Mouse (Mus musculus): Measurements from ENCODE around the gene Adprhl2.

Adprhl2 gene

DNA sequence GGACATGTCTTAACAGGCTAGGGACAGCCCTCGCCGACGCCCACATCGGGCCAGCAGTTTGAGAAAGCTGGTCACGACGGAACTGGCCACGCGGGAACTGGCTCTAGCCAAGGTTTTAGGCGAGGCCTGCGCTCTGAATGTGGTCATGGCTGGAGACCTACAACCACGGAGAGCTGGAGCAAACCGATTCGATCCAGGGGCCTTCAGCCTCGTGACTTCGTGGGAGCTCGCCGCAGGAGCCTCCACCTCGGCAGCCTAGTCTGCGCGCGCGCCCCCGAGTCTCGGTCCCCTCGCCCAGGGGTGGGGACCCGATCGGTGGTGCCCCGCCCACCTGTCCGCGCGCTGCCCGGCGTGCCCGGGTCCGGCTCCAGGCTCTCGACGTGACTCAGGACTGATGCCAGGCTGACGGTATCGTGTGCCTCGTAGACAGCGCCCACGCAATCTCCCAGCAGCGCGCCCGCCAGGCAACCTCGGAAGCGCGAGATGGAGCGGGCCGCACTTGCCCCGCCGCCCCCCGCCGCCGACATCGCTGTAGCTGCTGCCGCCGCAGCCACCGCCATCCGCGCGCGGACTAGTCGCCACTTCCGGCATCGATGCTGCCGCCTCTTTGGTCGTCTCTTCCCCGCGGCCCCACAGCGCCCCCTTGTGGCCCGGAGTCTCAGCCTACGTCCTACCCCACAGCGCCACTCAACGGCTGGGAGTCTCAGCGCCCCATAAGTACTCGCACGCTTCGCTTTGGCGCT lies at the start of gene Adprhl2:
Gene Adprhl2 (minus strand): TSS at position 593 of the 743 bp plus-strand sequence.
- DNase-seq (ENCODE audit: low read depth, low spot score), result peak; percentile 96

DNA sequence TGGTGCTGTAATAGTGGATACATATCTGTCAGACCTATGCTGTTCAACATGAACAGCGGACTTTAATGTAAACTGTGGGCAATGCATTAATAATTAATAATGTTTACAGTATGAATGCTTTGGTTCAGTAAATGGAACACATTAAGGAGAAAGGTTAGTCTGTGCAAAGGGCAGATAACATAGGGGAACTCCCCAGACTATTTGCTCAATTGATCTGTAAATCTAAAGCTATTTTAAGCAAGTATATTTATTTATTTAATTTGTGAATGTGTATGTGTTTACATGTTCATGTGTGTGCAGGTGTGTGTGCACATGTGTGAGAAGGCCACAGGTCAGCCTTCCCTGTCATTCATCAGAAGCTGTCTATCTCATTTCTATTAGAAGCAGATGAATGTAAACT lies 38.6 kb upstream of the Adprhl2 start:
- DNase-seq (ENCODE audit: low read depth, low spot score), result no peak

DNA sequence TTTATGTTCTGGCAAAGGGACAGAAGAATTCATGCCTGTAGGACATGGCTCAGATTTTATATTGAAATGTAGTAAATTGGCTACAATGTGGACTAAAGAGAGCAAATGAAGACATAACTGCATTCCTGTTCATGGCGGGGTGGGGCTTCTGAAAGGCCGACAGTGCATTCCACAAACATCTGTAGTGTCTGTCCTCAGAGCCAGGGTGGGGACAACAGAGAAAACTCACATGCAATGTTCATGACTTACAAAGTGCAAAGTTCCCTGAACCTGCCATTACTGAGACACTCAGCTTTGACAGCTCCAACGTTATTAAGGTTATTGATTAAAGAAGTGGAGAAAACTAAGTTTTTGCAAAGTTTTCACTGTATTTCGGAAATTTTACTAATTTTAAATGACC lies 21.9 kb upstream of the Adprhl2 start:
- DNase-seq (ENCODE audit: low read depth, low spot score), result no peak

DNA sequence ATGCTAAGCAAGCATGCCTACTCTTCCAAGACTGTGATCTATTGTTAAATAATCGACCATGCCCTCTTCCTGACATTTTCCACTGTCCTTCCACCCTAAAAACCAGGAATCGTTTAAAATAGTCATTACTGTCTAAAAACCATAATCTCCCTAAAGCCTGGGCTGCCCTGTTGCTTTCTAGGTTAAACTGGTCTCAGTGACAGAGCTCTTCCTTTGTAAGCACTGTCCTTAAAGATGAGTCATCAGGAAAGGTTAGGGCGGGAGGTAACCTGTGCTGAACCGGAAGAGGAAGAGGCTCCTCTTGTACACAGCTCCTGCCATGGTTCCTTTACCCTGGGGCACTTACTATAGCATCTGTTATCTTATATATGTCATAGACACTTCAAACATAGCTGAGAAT lies 18.0 kb upstream of the Adprhl2 start:
- no peak for DNase-seq (ENCODE audit: low read depth, low spot score)

DNA sequence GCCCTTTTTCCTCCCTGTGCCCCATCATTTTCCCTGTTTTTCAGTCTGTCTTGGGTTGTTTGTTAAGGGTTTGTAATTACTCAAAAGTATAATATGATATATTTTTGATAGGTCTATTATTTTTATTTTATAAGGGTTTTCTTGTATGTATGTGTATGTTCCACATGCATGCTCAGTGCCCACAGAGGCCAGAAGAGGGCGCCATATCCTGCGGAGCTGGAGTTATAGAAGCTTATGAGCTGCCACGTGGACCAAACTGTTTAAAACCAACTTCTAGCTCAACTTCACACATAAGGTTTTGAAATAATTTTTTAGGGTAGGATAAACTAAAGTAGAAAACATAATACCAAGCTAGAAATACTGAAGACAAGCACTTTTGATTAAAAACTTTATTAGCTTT lies 10.9 kb upstream of the Adprhl2 start:
- no peak for DNase-seq (ENCODE audit: low read depth, low spot score)

DNA sequence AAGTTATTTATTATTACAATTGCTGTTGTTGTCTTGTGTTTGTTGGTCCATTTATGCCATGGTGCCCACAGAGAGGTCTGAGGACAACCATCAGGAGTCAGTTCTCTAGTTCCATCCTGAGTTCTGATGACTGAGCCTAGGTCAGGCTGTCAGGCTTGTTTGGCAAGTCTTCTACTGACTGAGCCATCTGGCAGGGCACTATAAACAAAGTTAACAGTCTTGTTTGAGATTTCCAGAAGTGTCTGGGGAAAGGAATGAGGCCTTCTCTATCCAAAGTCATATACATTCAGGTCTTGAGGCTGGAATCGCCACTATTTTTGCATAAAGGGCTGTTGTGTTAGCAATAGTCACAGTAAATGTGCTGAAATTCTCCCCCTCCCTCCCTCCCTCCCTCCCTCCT lies 10.2 kb upstream of the Adprhl2 start:
- DNase-seq (ENCODE audit: low read depth, low spot score), result no peak

DNA sequence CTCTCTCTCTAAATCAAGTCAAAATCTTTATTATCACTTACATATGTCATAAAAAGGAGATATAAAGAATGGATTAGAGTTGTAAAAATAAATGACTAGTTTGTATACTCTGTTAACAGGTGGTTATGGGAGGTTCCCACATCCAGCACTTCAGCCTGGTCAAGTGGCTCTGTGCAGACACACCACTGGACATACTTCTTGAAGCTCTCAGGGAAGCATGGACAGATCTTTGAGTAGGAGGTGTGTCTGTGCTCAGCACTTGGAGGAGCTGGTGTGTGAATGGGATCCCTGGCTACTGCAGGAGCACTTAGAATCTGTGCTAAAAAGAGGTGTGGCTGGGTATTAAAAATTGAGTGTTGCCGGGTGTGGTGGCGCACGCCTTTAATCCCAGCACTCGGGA lies 8.8 kb upstream of the Adprhl2 start:
- no peak for DNase-seq (ENCODE audit: low read depth, low spot score)

DNA sequence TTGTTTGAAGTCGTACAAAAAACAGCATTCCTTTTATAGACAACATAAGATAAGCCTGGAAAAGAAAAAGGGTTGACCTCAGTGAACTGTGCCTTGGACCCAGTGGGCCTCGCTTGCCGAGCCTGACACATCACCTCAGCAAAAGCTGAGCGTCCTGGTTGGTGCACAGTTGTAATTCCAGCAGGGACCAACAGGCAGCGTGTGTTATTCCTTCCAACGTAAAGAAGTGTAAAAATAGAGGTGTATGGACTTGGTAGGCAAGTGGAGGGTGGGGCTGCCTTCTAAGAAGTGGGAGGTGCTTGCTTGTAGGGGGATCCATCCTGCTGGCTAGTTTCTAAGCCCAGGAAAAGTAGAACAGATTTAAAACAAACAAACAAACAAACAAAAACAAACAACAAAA lies 4.5 kb upstream of the Adprhl2 start:
- no peak for DNase-seq (ENCODE audit: low read depth, low spot score)

DNA sequence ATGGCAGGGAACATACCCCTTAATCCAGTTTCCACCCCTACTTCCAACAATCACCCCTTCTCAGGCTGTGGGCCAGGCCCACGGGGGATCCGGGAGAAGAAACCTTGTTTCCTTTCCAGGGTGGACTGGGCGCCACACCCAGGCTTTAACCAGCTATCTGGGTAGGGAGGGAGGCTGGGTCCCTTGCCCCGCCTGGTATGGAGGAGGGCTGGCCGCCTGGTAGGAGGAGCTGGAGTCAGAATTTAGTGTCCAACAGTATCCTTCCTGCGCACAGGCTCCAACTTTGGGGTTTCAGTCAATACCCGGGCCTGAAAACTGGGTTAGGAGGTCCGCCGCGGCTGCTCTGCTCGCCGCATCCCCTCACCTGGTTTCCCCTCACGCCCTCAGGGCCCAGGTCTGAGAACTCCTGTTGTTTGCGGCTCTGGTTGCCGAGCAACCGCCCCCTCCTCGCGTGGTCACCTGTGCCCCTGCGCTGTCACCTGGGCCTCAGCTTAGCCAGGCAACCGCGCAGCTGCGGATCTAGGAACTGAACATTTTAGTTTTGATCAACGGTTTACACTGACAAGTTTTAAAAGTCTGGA lies 3.9 kb upstream of the Adprhl2 start, which contains the start of gene Tekt2:
Gene Tekt2 (minus strand): TSS at position 408 of the 581 bp plus-strand sequence.
- DNase-seq (ENCODE audit: low read depth, low spot score), result no peak

DNA sequence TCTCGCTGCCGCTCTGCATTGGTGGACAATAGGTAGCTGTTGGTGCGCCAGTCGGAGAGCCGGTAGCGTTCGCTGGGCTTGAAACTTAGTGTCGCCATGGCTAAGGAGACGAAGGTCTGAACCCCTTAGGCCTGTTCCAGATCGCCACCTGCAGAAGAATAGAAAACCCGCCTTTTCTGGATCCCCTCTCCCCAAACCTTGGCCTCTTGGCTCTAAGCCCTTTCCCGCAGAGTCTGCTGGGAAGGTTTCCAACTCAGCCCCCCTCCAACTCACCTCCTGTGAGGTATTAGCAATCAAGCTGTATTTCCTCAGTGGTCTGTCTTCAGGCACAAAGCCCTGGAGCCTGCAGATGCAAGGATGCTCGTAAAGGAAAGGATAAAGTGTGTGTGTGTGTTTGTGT lies 3.4 kb upstream of the Adprhl2 start:
- DNase-seq (ENCODE audit: low read depth, low spot score), result no peak

DNA sequence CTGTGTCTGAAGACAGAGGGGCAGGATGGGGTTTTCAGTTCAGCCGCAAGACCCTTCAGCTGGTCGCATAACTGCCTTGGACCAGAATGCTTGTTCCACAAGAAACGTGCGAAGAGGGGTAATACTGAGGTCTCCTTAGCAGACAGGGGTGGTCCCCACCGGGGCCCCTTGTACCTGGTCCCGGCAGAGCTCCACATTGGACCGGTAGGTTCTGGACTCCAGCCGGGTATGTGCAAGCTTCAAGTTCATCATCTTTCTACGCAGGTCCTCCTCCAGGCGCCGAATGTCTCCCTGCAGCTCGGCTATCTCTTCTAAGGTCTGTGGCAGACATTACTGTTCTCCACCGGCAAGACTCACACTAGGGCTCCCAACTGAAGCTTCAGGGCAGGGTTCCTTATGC lies 1.1 kb upstream of the Adprhl2 start:
- DNase-seq (ENCODE audit: low read depth, low spot score), result no peak

DNA sequence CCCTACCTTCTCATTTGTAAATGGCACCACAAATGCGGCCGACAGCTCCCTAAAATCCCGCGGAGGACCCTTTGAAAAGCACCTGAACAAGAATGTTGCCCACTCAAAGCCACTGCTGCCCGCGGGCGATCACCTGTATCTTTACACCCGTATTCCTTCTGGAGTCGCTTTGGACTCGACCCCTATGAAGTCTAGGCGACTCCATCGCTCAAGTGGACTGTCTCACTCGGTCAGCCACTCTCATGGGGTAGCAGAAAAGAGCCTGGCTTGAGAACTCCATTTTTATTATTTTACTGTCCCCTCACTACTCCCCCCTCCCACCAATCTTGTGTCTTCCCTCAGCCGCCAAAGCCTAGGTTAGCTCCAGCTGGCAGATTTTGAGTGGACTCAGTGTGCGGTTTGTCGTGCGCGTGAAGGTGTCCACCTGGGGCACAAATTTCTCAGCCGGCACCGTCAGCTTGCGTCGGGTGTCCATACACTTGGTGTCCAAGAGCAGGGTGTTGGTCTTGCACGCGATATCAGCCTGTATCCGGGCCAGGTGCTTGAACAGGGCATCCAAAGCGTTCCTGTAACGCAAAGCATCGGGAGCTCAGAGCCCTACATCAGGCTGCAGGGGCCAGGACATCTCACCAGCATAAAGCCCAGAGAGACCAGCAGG lies 480 bp upstream of the Adprhl2 start:
- no peak for DNase-seq (ENCODE audit: low read depth, low spot score)

DNA sequence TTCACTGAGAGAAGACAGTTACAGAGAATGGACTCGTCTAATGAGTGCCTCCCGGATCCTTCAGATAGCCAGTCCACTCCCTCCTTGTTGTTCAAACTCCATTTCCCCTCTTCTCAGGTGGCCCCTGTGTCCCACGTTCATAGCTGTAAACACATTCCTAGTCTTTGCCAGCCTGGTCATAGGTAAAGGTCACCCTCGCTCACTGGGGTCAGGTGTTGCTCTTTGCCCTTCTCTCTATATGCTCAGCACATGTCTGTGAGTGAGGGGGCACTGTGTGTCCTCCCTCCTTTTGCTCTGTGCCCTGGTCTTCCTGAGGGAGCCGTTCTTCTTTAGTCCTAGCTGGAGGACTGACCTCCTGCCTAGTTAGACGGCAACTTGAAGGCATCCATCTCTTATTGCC lies 1.7 kb downstream of the Adprhl2 start:
- no peak for DNase-seq (ENCODE audit: low read depth, low spot score)

DNA sequence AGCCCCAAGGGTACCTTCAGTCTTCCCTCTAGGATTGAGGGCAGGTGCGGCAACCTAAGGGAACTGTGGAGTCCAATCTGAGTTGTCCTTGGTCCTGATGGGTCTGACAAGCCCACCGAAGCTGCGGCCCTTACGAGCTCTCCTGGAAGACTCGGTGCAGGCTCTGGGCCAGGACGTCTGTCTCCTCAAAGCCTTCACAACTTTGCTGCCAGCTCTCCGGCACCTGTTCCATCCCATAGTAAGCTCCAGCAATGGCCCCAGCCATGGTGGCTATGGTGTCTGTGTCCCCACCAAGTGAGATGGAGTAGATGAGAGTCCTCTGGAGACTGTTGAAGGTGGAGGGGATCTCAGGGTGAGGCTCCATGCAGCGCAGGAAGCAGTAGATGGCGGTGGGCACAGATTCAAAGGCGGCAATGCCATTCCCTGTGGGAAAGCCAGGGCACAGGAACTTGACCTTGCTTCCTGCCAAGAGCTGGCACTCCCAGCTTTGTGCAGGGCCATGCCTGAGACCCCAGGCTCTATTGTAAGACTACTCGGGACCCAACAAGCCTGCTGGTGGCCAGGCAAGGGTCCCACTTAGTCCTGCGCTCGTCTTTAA lies 5.0 kb downstream of the Adprhl2 start:
- DNase-seq (ENCODE audit: low read depth, low spot score), result no peak

DNA sequence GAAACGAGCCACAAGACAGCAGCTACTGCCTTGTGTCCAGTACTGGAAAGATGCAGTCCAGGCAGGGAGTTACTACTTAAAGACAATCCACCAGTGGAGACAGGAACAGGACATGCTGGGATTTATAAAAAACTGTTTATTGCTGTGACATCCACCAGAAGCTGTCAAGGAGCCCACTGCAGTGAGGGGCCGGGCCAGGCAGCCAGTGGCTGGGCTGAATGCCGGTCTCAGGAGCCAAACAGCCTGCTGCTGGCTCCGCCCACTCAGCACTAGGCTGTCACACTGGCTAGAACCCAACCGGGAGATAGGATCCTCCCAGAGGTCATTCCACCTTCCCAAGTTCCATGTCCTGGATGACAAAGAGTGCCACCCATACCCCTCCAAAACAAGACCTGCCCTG lies 5.6 kb downstream of the Adprhl2 start:
- no peak for DNase-seq (ENCODE audit: low read depth, low spot score)

DNA sequence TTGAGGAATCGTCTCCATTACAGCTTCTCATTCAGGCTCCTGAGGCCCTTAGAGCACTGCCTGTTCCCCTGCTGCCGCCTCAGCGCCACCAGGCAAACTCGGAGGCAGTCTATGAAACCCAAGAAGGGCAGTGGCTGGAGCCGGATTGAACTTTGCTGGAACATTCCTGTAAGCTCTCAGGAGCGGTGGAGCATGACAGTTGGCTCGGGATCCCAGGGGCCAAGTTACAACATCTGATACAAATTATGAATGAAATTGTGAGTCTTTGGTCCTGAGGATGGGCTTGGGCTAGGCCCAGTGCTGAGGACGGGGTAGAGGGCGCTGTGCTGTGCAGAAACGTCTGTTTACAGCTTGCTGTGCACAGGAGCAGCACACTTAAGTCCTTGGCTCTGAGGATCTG lies 7.1 kb downstream of the Adprhl2 start:
- DNase-seq (ENCODE audit: low read depth, low spot score), result peak; percentile 38

DNA sequence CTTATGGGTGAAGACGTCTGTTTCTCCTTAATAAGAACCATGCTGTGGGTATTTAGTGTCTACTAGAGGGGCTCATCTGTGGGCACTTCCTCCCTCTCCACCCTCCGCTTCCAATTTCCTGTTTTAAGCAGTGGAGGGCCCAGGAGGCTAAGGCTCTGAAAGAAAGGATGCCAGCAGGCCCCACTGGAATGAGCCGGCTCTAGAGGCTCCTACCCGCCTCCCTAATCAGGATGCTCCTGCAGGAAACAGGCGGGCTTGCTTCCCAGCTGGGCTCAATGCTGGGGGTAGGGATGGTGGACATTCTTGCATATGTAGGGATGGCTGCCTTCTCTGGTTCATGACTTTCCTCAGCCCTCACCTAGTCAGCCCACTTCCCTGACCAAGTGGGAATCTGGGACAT lies 8.3 kb downstream of the Adprhl2 start:
- no peak for DNase-seq (ENCODE audit: low read depth, low spot score)

DNA sequence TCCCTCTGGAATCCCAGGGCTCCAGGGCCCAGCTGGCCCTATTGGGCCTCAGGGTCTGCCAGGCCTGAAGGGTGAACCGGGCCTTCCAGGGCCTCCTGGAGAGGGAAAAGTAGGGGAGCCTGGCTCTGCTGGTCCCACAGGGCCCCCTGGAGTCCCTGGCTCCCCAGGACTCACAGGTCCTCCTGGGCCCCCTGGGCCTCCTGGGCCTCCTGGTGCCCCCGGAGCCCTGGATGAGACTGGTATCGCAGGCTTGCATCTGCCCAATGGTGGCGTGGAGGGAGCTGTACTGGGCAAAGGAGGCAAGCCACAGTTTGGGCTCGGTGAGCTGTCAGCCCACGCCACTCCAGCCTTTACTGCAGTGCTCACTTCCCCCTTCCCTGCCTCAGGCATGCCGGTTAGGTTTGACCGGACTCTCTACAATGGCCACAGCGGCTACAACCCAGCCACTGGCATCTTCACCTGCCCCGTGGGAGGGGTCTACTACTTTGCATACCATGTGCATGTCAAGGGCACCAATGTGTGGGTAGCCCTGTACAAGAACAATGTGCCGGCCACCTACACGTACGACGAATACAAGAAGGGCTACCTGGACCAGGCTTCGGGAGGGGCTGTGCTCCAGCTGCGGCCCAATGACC lies 9.8 kb downstream of the Adprhl2 start:
- DNase-seq (ENCODE audit: low read depth, low spot score), result no peak

DNA sequence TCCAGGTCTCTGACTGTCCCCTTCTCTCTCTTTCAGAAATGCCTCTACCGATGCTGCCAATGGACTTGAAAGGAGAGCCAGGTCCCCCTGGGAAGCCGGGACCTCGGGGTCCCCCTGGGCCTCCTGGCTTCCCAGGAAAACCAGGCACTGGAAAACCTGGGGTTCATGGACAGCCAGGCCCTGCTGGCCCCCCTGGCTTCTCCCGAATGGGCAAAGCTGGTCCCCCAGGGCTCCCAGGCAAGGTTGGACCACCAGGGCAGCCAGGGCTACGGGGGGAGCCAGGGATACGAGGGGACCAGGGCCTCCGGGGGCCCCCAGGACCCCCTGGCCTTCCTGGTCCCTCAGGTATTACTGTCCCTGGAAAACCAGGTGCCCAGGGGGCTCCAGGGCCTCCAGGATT lies 11.2 kb downstream of the Adprhl2 start:
- DNase-seq (ENCODE audit: low read depth, low spot score), result no peak

DNA sequence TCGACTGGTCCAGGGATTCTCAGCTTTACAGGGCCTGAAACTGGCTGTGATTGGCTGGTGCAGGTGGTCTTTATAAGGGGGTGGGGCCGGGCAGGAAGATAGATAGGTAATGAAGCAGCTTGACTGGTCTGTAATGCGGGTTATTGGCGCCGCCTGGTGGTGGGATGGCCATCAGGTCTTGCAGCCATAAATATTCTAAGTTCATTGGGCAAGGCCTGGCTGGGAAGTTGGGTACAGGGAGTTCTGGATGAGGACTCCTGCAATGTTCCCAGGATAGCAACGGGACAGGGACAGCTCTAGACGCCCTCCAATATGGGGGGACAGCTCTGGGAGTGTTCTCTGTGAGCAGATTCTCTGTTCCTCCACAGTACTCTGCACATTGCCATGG lies 11.6 kb downstream of the Adprhl2 start:
- peak; percentile 92 for DNase-seq (ENCODE audit: low read depth, low spot score)

DNA sequence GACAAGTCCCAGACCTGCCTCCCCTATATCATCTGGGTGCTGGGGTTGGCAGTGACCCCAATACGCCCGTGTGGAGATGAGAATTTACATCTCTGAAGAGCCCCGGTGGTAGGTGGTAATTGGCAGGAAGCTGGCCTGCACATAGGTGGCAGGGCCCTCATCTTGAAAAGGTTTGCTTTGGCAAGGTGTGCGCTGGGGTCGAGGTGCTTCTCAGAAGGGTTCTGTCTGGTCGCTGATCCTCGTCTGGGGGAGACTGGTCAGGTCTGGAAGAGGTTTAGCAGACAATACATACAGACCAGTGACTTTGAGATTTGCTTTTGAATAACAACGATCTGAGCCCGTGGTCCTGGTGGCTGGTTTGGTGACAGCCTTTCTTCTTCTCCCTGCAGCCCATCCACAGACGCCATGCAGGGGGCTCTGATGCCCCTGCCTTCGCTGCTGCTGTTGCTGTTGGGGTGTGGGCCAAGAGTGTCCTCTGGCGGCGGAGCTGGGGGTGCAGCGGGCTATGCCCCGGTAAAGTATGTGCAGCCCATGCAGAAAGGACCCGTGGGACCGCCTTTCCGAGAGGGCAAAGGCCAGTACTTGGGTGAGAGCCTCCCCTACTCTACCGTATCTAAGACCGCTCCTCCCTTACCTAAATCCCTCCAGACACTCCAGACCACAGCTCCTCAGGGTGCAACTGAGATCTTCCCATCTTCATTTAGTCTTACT lies 12.1 kb downstream of the Adprhl2 start:
- DNase-seq (ENCODE audit: low read depth, low spot score), result no peak

DNA sequence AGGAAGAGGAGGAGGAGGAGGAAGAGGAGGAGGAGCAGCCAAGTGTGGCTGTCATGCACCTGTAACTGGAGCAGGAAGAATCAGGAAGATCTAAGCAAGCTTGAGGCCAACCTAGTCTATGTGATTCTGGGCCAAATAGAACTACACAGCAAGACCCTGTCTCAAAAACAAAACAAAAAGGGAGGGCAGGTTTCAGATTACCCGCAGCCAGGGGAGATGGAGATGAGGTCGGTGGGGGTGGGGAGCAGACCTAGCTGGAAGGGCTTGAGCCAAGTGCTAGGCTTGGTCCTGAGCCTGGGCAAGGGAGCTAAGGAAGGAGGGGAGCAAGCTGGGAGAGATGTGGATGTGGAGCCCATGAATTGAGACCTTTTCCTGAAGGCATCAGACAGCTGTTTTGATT lies 14.7 kb downstream of the Adprhl2 start:
- no peak for DNase-seq (ENCODE audit: low read depth, low spot score)

Data from forelimb bud, embryonic 11.5 days (tissue).